Mouse (Mus musculus) ovary, postnatal 10 days (tissue): ENCODE data around the gene Vmn2r42.
"Not testable (repeated sequence)": the region's sequence is repeated elsewhere in the genome, so short reads cannot be mapped to it uniquely, and the experiment has no call there.

ENCODE experiments used
- DNase-seq: peaks from one replicate; pipeline ENCODE4 v3.0.0; 2022; ENCODE audit warnings: low spot score

Gene Vmn2r42

GRCm38 (mm10) chr7:8200220-8200619 lies at the start of gene Vmn2r42:
Vmn2r42 (minus strand) TSS chr7:8200320.
- DNase-seq: not testable (repeated sequence)

DNA sequence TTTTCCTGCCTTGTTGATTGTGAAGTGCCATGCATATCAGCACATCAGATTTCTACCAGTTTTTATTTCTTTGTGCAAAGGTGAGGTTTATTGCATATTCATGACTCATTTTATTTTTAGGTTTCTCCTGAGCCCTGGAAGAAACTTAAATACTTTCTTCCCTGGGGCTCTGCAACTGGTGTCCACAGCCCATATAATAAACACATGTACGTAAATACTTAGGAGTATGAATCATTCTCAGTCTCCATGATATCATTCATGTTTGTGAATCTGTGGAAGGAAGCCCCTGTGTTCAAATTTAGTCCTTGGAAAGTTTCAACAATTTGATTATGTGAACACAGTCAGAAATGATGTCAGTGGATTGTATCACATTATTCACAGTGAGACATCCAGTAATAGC lies 38.6 kb downstream of the Vmn2r42 start, which contains the start of gene Vmn2r41:
Vmn2r41 (minus strand) TSS at position 101 of the 400 bp plus-strand sequence.
- DNase-seq: not testable (repeated sequence)
